Mouse (Mus musculus) CH12.LX (cell line): ENCODE measurements around the gene Hs1bp3. TPM values are rescaled to one million over a fixed set of nuclear protein-coding genes. Genes with fewer than 3 reads are reported as not detected.

Experiments
- DNase-seq: peaks from one replicate; pipeline ENCODE4 v3.0.0-alpha.2; 2013; ENCODE audit errors: extremely low read depth
- H3K27ac ChIP-seq: 2 replicates; pipeline ENCODE4 v1.5.1; 2012; ENCODE audit warnings: low read depth, mild to moderate bottlenecking, control low read depth, moderate library complexity; ENCODE audit not compliant: insufficient read depth
- H3K27me3 ChIP-seq: replicated peaks from 2 replicates; pipeline ENCODE3; 2012; ENCODE audit warnings: inconsistent platforms
- H3K36me3 ChIP-seq, 2 experiments: replicated peaks in 1 of 2; 2 replicates each; pipeline versions ENCODE3 to v1.6.1; 2012; ENCODE audit warnings: inconsistent platforms in 1 of 2, low read length in 1 of 2, mild to moderate bottlenecking in 1 of 2, mixed read lengths in 1 of 2, moderate library complexity in 1 of 2; ENCODE audit not compliant: control insufficient read depth in 1 of 2, insufficient read depth in 1 of 2
- H3K4me1 ChIP-seq, 2 experiments: 2 replicates each; pipeline ENCODE4 v1.6.1; 2012; ENCODE audit warnings: inconsistent platforms in 1 of 2, moderate library complexity in 1 of 2; ENCODE audit not compliant: insufficient read depth in 2 of 2, control insufficient read depth in 1 of 2
- H3K4me2 ChIP-seq: 2 replicates; pipeline ENCODE4 v1.6.1; 2012; ENCODE audit warnings: low read depth, mild to moderate bottlenecking, control low read depth; ENCODE audit not compliant: poor library complexity, insufficient read depth, severe bottlenecking
- H3K4me3 ChIP-seq, 3 experiments: fragments of 150-350 bp in 1 of 3; sonication (generic) in 1 of 3; replicated peaks in 1 of 3; 2 replicates each; pipeline versions ENCODE3 to v1.5.1; 2011 to 2012; ENCODE audit warnings: low read depth in 2 of 3, low read length in 2 of 3, mild to moderate bottlenecking in 2 of 3, moderate library complexity in 2 of 3, control low read depth in 1 of 3, improper control_type of control experiment in 1 of 3, inconsistent platforms in 1 of 3, mixed read lengths in 1 of 3; ENCODE audit not compliant: poor library complexity in 1 of 3
- H3K79me2 ChIP-seq: replicated peaks from 2 replicates; pipeline ENCODE4 v1.6.1; 2012; ENCODE audit warnings: mild to moderate bottlenecking, moderate library complexity; ENCODE audit not compliant: control insufficient read depth, poor library complexity, insufficient read depth, severe bottlenecking; ENCODE audit errors: extremely low read depth
- H3K9ac ChIP-seq: 2 replicates; pipeline ENCODE4 v1.6.1; 2012; ENCODE audit warnings: low read depth, mild to moderate bottlenecking, control low read depth, moderate library complexity; ENCODE audit not compliant: insufficient read depth
- H3K9me3 ChIP-seq: replicated peaks from 2 replicates; pipeline ENCODE3; 2012; ENCODE audit warnings: low read length, inconsistent platforms, mixed read lengths
- CHD2 ChIP-seq: IDR thresholded peaks from 2 replicates; pipeline ENCODE4 v1.6.1; 2011; ENCODE audit warnings: low read length, improper control_type of control experiment
- ETS1 ChIP-seq: conservative IDR thresholded peaks from 2 replicates; pipeline ENCODE4 v1.6.1; 2012; ENCODE audit warnings: low read depth, mild to moderate bottlenecking, inconsistent platforms, low read length, improper control_type of control experiment, moderate library complexity
- HCFC1 ChIP-seq: IDR thresholded peaks from 2 replicates; pipeline ENCODE4 v1.6.1; 2012; ENCODE audit warnings: low read depth, mild to moderate bottlenecking, inconsistent platforms, low read length, improper control_type of control experiment
- MAX ChIP-seq: IDR thresholded peaks from 2 replicates; pipeline ENCODE4 v1.6.1; 2011; ENCODE audit warnings: low read length, improper control_type of control experiment
- MAZ ChIP-seq: IDR thresholded peaks from 2 replicates; pipeline ENCODE4 v1.6.1; 2012; ENCODE audit warnings: low read depth, mild to moderate bottlenecking, inconsistent platforms, low read length, improper control_type of control experiment, moderate library complexity
- MXI1 ChIP-seq: IDR thresholded peaks from 2 replicates; pipeline ENCODE4 v1.6.1; 2011; ENCODE audit warnings: mild to moderate bottlenecking, low read depth, low read length, improper control_type of control experiment
- NRF1 ChIP-seq: IDR thresholded peaks from 2 replicates; pipeline ENCODE4 v1.6.1; 2014; ENCODE audit warnings: low read depth, mild to moderate bottlenecking, inconsistent platforms, low read length, improper control_type of control experiment, moderate library complexity
- PAX5 ChIP-seq: IDR thresholded peaks from 2 replicates; pipeline ENCODE4 v1.6.1; 2012; ENCODE audit warnings: low read length, inconsistent platforms, mixed read lengths
- POLR2AphosphoS2 ChIP-seq: IDR thresholded peaks from 2 replicates; pipeline ENCODE4 v1.6.1; 2011; ENCODE audit warnings: low read depth, low read length, improper control_type of control experiment
- SIN3A ChIP-seq: IDR thresholded peaks from 2 replicates; pipeline ENCODE4 v1.6.1; 2012; ENCODE audit warnings: low read length, improper control_type of control experiment, inconsistent platforms
- SMC3 ChIP-seq: IDR thresholded peaks from 2 replicates; pipeline ENCODE4 v1.6.1; 2011; ENCODE audit warnings: low read depth, low read length, improper control_type of control experiment
- UBTF ChIP-seq: IDR thresholded peaks from 2 replicates; pipeline ENCODE4 v1.6.1; 2012; ENCODE audit warnings: low read depth, mild to moderate bottlenecking, inconsistent platforms, low read length, improper control_type of control experiment, moderate library complexity
- USF1 ChIP-seq: IDR thresholded peaks from 2 replicates; pipeline ENCODE4 v1.6.1; 2014; ENCODE audit warnings: low read depth, mild to moderate bottlenecking, inconsistent platforms, low read length, improper control_type of control experiment
- ZMIZ1 ChIP-seq: IDR thresholded peaks from 2 replicates; pipeline ENCODE4 v1.6.1; 2012; ENCODE audit warnings: low read depth, mild to moderate bottlenecking, inconsistent platforms, low read length, improper control_type of control experiment
- dilution Hi-C: fragments of 300-500 bp; cut with MboI; formaldehyde crosslinking; loops from 2 replicates; pipeline ENCODE4 v1.14.3; 2020; ENCODE audit warnings: low sequenced_read_pairs; ENCODE audit not compliant: extremely low pct_unique_long_range_greater_than_20kb, extremely low pct_ligation_motif_present
- in situ Hi-C: fragments of 300-500 bp; cut with MboI; formaldehyde crosslinking; loops from 3 replicates; pipeline ENCODE4 v1.14.3; 2019; ENCODE audit warnings: low sequenced_read_pairs, low pct_ligation_motif_present, low pct_unique_long_range_greater_than_20kb, mixed read lengths
- polyA plus RNA-seq: library from polyadenylated mRNA; unstranded; fragments of >175 nt; gene quantifications from 2 replicates; pipeline ENCODE4 v1.2.1, GENCODE M21; 2012; ENCODE audit warnings: low read depth; ENCODE audit not compliant: insufficient read length
- total RNA-seq, 2 experiments: library from RNA; depleted of rRNA; stranded (reverse); fragments of 300-350 nt in 1 of 2; fragments of >200 nt in 1 of 2; gene quantifications; 2 replicates each; pipeline ENCODE4 v1.2.3; 2012 to 2014

The Hs1bp3 gene
- total and polyA plus RNA-seq, 3 experiments, result 2.6 to 10.1 (median 4.7) TPM

- Histone ChIP-seq H3K79me2 (no peaks in the 10 kb centered on the region), H3K36me3 (peaks cover 0 to 9% of the 10 kb centered on the region in 2 experiments), H3K4me1 (peaks cover 8 to 26% of the 10 kb centered on the region in 2 experiments), H3K9ac (no peak overlapping the region), H3K4me3 (no peak overlapping the region), H3K4me2 (no peak overlapping the region), H3K27ac (no peak overlapping the region), H3K27me3 (no peaks in the 10 kb centered on the region), H3K9me3 (peaks cover 40% of the 10 kb centered on the region)
- dilution Hi-C loops, result no loop called here
- TF ChIP-seq MAX (no peak), HCFC1 (no peak)
- no peak for DNase-seq
- in situ Hi-C loops, result loop anchor here (10.0 to 25.0 kb wide), 2 partner anchors 315 to 713 kb away; no protein-coding TSS in a partner anchor
These were observed 13.8 kb upstream of the Hs1bp3 start for GRCm38 (mm10) chr12:8299143-8300110.

- no peak overlapping the region for H3K4me2 ChIP-seq
- TF ChIP-seq MXI1 (no peak), USF1 (no peak), CHD2 (no peak), MAZ (no peak), UBTF (no peak), ZMIZ1 (no peak), SIN3A (no peak), POLR2AphosphoS2 (no peak), SMC3 (no peak), ETS1 (no peak), NRF1 (no peak), PAX5 (no peak)
- in situ Hi-C loops, result loop anchor here (10.0 to 25.0 kb wide), 2 partner anchors 315 to 712 kb away; no protein-coding TSS in a partner anchor
- H3K27ac ChIP-seq, result no peak overlapping the region
- H3K9me3 ChIP-seq, result peaks cover 40% of the 10 kb centered on the region
- no peaks in the 10 kb centered on the region for H3K79me2 ChIP-seq
- H3K4me3 ChIP-seq, result no peak overlapping the region
- H3K36me3 ChIP-seq, result peaks cover 0 to 9% of the 10 kb centered on the region in 2 experiments
- no peak for DNase-seq
- dilution Hi-C loops, result no loop called here
- peaks cover 8 to 19% of the 10 kb centered on the region in 2 experiments for H3K4me1 ChIP-seq
- no peaks in the 10 kb centered on the region for H3K27me3 ChIP-seq
- no peak overlapping the region for H3K9ac ChIP-seq
These were observed 13.1 kb upstream of the Hs1bp3 start for GRCm38 (mm10) chr12:8300111-8300480.
